Mouse (Mus musculus): Measurements from ENCODE around the gene Impdh1.

GRCm38 (mm10) chr6:29156326-29156725 lies 59.8 kb downstream of the Impdh1 start:
- TF ChIP-seq CTCF (IDR thresholded peaks at IDR 0.05; ENCODE audit: extremely low read depth, insufficient read length, insufficient replicate concordance, low read depth, low read length) (no peak), POLR2A (IDR thresholded peaks at IDR 0.05; ENCODE audit: low read depth, low read length) (no peak)

Data from small intestine, adult 2 months (tissue).